Mouse (Mus musculus): Measurements from ENCODE around the gene Sytl1.
A peak's percentile ranks its signal among the peaks of the same experiment; 100 is the strongest.

The Sytl1 gene

GRCm38 (mm10) chr4:133243538-133243937, 19.4 kb downstream of the Sytl1 start:
- peak; percentile 21 for DNase-seq

- no peak for DNase-seq
These were observed 20.2 kb downstream of the Sytl1 start for GRCm38 (mm10) chr4:133242710-133243109.

- DNase-seq, result no peak
These were observed 21.0 kb downstream of the Sytl1 start for GRCm38 (mm10) chr4:133241910-133242309.

- peak; percentile 93 for DNase-seq
These were observed 21.7 kb downstream of the Sytl1 start for GRCm38 (mm10) chr4:133240934-133241908.

- DNase-seq, result peak; percentile 84
These were observed 22.4 kb downstream of the Sytl1 start, which contains the start of gene Map3k6 for GRCm38 (mm10) chr4:133240490-133240921. TSS of gene Map3k6 (plus strand) at chr4:133240818.

- DNase-seq, result no peak
These were observed 25.0 kb downstream of the Sytl1 start for GRCm38 (mm10) chr4:133237911-133238310.

- no peak for DNase-seq
These were observed 27.5 kb downstream of the Sytl1 start for GRCm38 (mm10) chr4:133235415-133235814.

- DNase-seq, result no peak
These were observed 28.1 kb downstream of the Sytl1 start for GRCm38 (mm10) chr4:133234771-133235170.

- peak; percentile 68 for DNase-seq
These were observed 29.5 kb downstream of the Sytl1 start for GRCm38 (mm10) chr4:133233285-133233976.

- no peak for DNase-seq
These were observed 33.3 kb downstream of the Sytl1 start for GRCm38 (mm10) chr4:133229582-133229981.

GRCm38 (mm10) chr4:133227636-133228035, 35.3 kb downstream of the Sytl1 start:
- DNase-seq, result no peak

GRCm38 (mm10) chr4:133226073-133226472, 36.8 kb downstream of the Sytl1 start:
- DNase-seq, result no peak

- DNase-seq, result no peak
These were observed 39.0 kb downstream of the Sytl1 start for GRCm38 (mm10) chr4:133223875-133224274.

GRCm38 (mm10) chr4:133221701-133222100, 41.2 kb downstream of the Sytl1 start:
- DNase-seq, result no peak

GRCm38 (mm10) chr4:133220656-133221055, 42.3 kb downstream of the Sytl1 start:
- peak; percentile 82 for DNase-seq

- no peak for DNase-seq
These were observed 44.2 kb downstream of the Sytl1 start for GRCm38 (mm10) chr4:133218745-133219144.

- peak; percentile 79 for DNase-seq
These were observed 45.3 kb downstream of the Sytl1 start for GRCm38 (mm10) chr4:133217641-133218040.

GRCm38 (mm10) chr4:133213661-133214060, 49.3 kb downstream of the Sytl1 start:
- DNase-seq, result no peak

GRCm38 (mm10) chr4:133213268-133213590, 49.7 kb downstream of the Sytl1 start:
- peak; percentile 26 for DNase-seq

GRCm38 (mm10) chr4:133212562-133213267, 50.2 kb downstream of the Sytl1 start:
- peak; percentile 84 for DNase-seq

- DNase-seq, result no peak
These were observed 51.0 kb downstream of the Sytl1 start, which contains the start of the genes Cd164l2 and Gpr3 for GRCm38 (mm10) chr4:133211751-133212561. TSS of gene Cd164l2 (plus strand) at chr4:133212131. TSS of gene Gpr3 (minus strand) at chr4:133212536.

GRCm38 (mm10) chr4:133210788-133211390, 52.0 kb downstream of the Sytl1 start:
- DNase-seq, result no peak

Measured in kidney, adult 18-20 months (tissue).